Mouse (Mus musculus): ENCODE data around the gene Stil. TPM values are rescaled to one million over a fixed set of nuclear protein-coding genes. Genes with fewer than 3 reads are reported as not detected.
A peak's percentile ranks its signal among the peaks of the same experiment; 100 is the strongest.

Gene Stil
- total RNA-seq, 1 experiment = 7.4 TPM

GRCm38 (mm10) chr4:115055691-115056090, 55.7 kb downstream of the Stil start:
- in situ Hi-C loops (cut with MboI; ENCODE audit: low sequenced_read_pairs in 2 of 2, unreplicated experiment in 2 of 2) = loop anchor here (5.0 to 25.0 kb wide), 3 partner anchors 143 to 882 kb away; partner anchors contain the start of genes Dmbx1 (in 2 of the 2) and Foxd2 (in 1 of the 2)
- Histone ChIP-seq H3K27ac (ENCODE audit: insufficient read depth, low read depth, low read length, poor library complexity, severe bottlenecking) (no peak overlapping the region), H3K9ac (ENCODE audit: insufficient read depth, low read depth, low read length, poor library complexity, severe bottlenecking) (no peak overlapping the region)

DNA sequence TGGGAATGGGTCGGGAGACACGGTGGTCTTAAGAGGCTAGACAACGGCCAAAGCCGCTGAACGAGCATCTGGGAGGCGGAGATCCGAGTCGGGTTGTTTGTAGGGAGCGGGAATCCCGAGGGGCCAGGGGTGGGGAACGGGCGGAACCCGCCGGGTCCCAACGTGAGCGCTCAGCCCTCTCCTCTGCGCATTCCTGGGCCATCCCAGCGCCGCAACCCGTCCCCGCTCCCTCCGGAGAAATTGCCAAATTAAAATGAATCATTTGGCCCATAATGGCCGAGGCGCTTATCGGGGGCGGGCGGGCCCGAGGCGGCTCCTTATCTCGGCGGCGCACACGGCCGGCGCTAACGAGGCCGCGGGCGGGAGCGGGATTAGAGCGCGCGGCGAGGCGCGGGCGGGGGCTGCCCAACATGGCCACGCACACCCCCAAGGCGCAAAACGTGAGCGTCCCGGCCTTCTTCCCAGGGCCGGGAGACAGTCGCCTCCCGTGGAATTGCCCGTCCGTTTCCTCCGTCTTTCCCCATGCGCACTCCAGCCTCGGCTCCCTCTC, 56.5 kb downstream of the Stil start, which contains the start of gene Tal1:
Gene Tal1, plus strand, starts transcription at position 56 of the 550 bp plus-strand sequence.
- H3K27ac ChIP-seq (ENCODE audit: insufficient read depth, low read depth, low read length, poor library complexity, severe bottlenecking) = no peak within 1 kb of the TSS
- no peak for DNase-seq (ENCODE audit: low read depth, low spot score)
- peak within 1 kb of the TSS; percentile 39; the same call in 1 of the 2 replicates for H3K9ac ChIP-seq (ENCODE audit: insufficient read depth, low read depth, low read length, poor library complexity, severe bottlenecking)
- TF ChIP-seq MAFK (IDR thresholded peaks at IDR 0.05; ENCODE audit: insufficient read depth, low read depth, low read length) (no peak), CHD2 (IDR thresholded peaks at IDR 0.05; ENCODE audit: low read depth, low read length) (no peak), ZC3H11A (IDR thresholded peaks at IDR 0.05; ENCODE audit: borderline replicate concordance, low read depth, low read length) (no peak), HCFC1 (IDR thresholded peaks at IDR 0.05; ENCODE audit: borderline replicate concordance, insufficient read depth, low read length) (no peak), ZNF384 (IDR thresholded peaks at IDR 0.05; ENCODE audit: low read depth, low read length) (no peak)
- no peaks in the 10 kb centered on the region for H3K36me3 ChIP-seq (ENCODE audit: control insufficient read depth, insufficient read depth, low read length, poor library complexity, severe bottlenecking)
- no peaks in the 10 kb centered on the region for H3K9me3 ChIP-seq (ENCODE audit: control insufficient read depth, insufficient read depth, low read depth, low read length)
- peaks cover 0 to 12% of the 10 kb centered on the region in 2 experiments; a peak in 2 of 4 replicates for H3K4me1 ChIP-seq (ENCODE audit: control insufficient read depth in 2 of 2, insufficient read depth in 2 of 2, low read length in 2 of 2, poor library complexity in 1 of 2)
- in situ Hi-C loops (cut with MboI; ENCODE audit: low sequenced_read_pairs in 2 of 2, unreplicated experiment in 2 of 2) = loop anchor here (5.0 to 25.0 kb wide), 3 partner anchors 144 to 881 kb away; partner anchors contain the start of genes Dmbx1 (in 2 of the 2) and Foxd2 (in 1 of the 2)
- peak within 1 kb of the TSS; percentile 57 to 59 for H3K4me3 ChIP-seq (ENCODE audit: insufficient read depth in 1 of 2, low read depth in 1 of 2, low read length in 2 of 2, poor library complexity in 1 of 2, severe bottlenecking in 1 of 2)

More at GRCm38 (mm10) chr4:115055691-115056090, 55.7 kb downstream of the Stil start:
- no peaks in the 10 kb centered on the region for H3K36me3 ChIP-seq (ENCODE audit: control insufficient read depth, insufficient read depth, low read length, poor library complexity, severe bottlenecking)
- DNase-seq (ENCODE audit: low read depth, low spot score) = no peak
- H3K4me1 ChIP-seq (ENCODE audit: control insufficient read depth in 2 of 2, insufficient read depth in 2 of 2, low read length in 2 of 2, poor library complexity in 1 of 2) = peaks cover 0 to 12% of the 10 kb centered on the region in 2 experiments; a peak in 2 of 4 replicates
- no peak for TF ChIP-seq MAFK (IDR thresholded peaks at IDR 0.05; ENCODE audit: insufficient read depth, low read depth, low read length)
- TF ChIP-seq CHD2 (IDR thresholded peaks at IDR 0.05; ENCODE audit: low read depth, low read length) = no peak
- no peak for TF ChIP-seq ZC3H11A (IDR thresholded peaks at IDR 0.05; ENCODE audit: borderline replicate concordance, low read depth, low read length)
- TF ChIP-seq ZNF384 (IDR thresholded peaks at IDR 0.05; ENCODE audit: low read depth, low read length) = no peak
- no peak for TF ChIP-seq HCFC1 (IDR thresholded peaks at IDR 0.05; ENCODE audit: borderline replicate concordance, insufficient read depth, low read length)
- H3K4me3 ChIP-seq (ENCODE audit: insufficient read depth in 1 of 2, low read depth in 1 of 2, low read length in 2 of 2, poor library complexity in 1 of 2, severe bottlenecking in 1 of 2) = no peak overlapping the region
- no peaks in the 10 kb centered on the region for H3K9me3 ChIP-seq (ENCODE audit: control insufficient read depth, insufficient read depth, low read depth, low read length)

GRCm38 (mm10) chr4:115056921-115057673, 57.1 kb downstream of the Stil start:
- Histone ChIP-seq H3K4me1 (ENCODE audit: control insufficient read depth in 2 of 2, insufficient read depth in 2 of 2, low read length in 2 of 2, poor library complexity in 1 of 2) (peaks cover 0 to 12% of the 10 kb centered on the region in 2 experiments; a peak in 2 of 4 replicates), H3K27ac (ENCODE audit: insufficient read depth, low read depth, low read length, poor library complexity, severe bottlenecking) (no peak overlapping the region), H3K9ac (ENCODE audit: insufficient read depth, low read depth, low read length, poor library complexity, severe bottlenecking) (peak overlapping the region; percentile 39; the same call in 1 of the 2 replicates), H3K4me3 (ENCODE audit: insufficient read depth in 1 of 2, low read depth in 1 of 2, low read length in 2 of 2, poor library complexity in 1 of 2, severe bottlenecking in 1 of 2) (peak overlapping the region; percentile 57 to 59), H3K9me3 (ENCODE audit: control insufficient read depth, insufficient read depth, low read depth, low read length) (no peaks in the 10 kb centered on the region), H3K36me3 (ENCODE audit: control insufficient read depth, insufficient read depth, low read length, poor library complexity, severe bottlenecking) (no peaks in the 10 kb centered on the region)
- in situ Hi-C loops (cut with MboI; ENCODE audit: low sequenced_read_pairs in 2 of 2, unreplicated experiment in 2 of 2) = loop anchor here (5.0 to 25.0 kb wide), 3 partner anchors 145 to 880 kb away; partner anchors contain the start of genes Dmbx1 (in 2 of the 2) and Foxd2 (in 1 of the 2)
- TF ChIP-seq ZC3H11A (IDR thresholded peaks at IDR 0.05; ENCODE audit: borderline replicate concordance, low read depth, low read length) (no peak), ZNF384 (IDR thresholded peaks at IDR 0.05; ENCODE audit: low read depth, low read length) (no peak), HCFC1 (IDR thresholded peaks at IDR 0.05; ENCODE audit: borderline replicate concordance, insufficient read depth, low read length) (no peak)
- DNase-seq (ENCODE audit: low read depth, low spot score) = no peak

DNA sequence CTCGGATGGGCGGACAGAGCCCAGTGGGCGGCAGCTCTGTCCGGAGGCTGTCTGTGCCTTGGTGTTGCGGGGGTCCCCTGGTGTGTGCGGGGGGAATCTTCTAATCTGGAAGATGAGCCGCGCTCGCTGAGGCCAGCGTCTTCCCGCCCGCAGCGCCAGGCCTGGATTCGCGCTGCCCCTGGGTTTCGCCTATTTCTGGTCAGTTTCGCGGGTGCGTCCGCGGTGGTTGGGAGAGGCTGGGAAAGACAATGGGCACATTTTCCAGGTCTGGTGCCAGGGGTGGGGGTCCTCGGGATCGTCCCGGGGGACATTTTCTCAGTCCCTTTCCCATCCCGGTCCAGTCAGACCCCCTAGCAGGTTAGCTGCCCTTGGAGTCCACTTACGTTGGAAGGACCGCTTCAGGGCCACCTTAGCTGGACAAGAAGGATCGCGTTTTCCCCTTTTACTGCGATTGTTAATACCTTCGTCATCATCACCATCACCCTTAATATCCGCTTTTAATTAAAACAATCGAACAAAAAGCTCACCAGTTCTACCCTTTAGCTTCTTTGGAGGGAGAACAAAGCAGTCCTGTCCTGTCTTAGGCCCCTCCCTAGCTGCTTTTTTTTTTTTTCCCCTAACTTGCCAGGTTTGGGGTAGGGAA, 57.8 kb downstream of the Stil start:
- Histone ChIP-seq H3K9ac (ENCODE audit: insufficient read depth, low read depth, low read length, poor library complexity, severe bottlenecking) (no peak overlapping the region), H3K9me3 (ENCODE audit: control insufficient read depth, insufficient read depth, low read depth, low read length) (no peaks in the 10 kb centered on the region), H3K27ac (ENCODE audit: insufficient read depth, low read depth, low read length, poor library complexity, severe bottlenecking) (no peak overlapping the region), H3K4me1 (ENCODE audit: control insufficient read depth in 2 of 2, insufficient read depth in 2 of 2, low read length in 2 of 2, poor library complexity in 1 of 2) (peaks cover 0 to 12% of the 10 kb centered on the region in 2 experiments; a peak in 2 of 4 replicates), H3K4me3 (ENCODE audit: insufficient read depth in 1 of 2, low read depth in 1 of 2, low read length in 2 of 2, poor library complexity in 1 of 2, severe bottlenecking in 1 of 2) (peak overlapping the region in 1 of 2 experiments; percentile 59; a peak in 1 of 4 replicates), H3K36me3 (ENCODE audit: control insufficient read depth, insufficient read depth, low read length, poor library complexity, severe bottlenecking) (no peaks in the 10 kb centered on the region)
- TF ChIP-seq MAFK (IDR thresholded peaks at IDR 0.05; ENCODE audit: insufficient read depth, low read depth, low read length) (no peak), CHD2 (IDR thresholded peaks at IDR 0.05; ENCODE audit: low read depth, low read length) (no peak), HCFC1 (IDR thresholded peaks at IDR 0.05; ENCODE audit: borderline replicate concordance, insufficient read depth, low read length) (no peak), ZNF384 (IDR thresholded peaks at IDR 0.05; ENCODE audit: low read depth, low read length) (no peak), ZC3H11A (IDR thresholded peaks at IDR 0.05; ENCODE audit: borderline replicate concordance, low read depth, low read length) (no peak)
- in situ Hi-C loops (cut with MboI; ENCODE audit: low sequenced_read_pairs in 2 of 2, unreplicated experiment in 2 of 2) = loop anchor here (5.0 to 25.0 kb wide), 3 partner anchors 145 to 880 kb away; partner anchors contain the start of genes Dmbx1 (in 2 of the 2) and Foxd2 (in 1 of the 2)
- no peak for DNase-seq (ENCODE audit: low read depth, low spot score)
